Mouse (Mus musculus) adrenal gland, postnatal 10 days (tissue): ENCODE results near the gene Prr5. TPM values are rescaled to one million over a fixed set of nuclear protein-coding genes. Genes with fewer than 3 reads are reported as not detected.
"Not testable (repeated sequence)": the region's sequence is repeated elsewhere in the genome, so short reads cannot be mapped to it uniquely, and the experiment has no call there.

Experiments used
- DNase-seq: peaks from one replicate; pipeline ENCODE4 v3.0.0; 2021; ENCODE audit warnings: mixed read lengths
- total RNA-seq, 2 experiments: library from RNA; stranded (reverse); gene quantifications; 2 replicates each; pipeline ENCODE4 v1.2.3; 2021

The Prr5 gene
- total RNA-seq, 2 experiments from 2014 or later: 11.4 to 12.1 TPM

GRCm38 (mm10) chr15:84714730-84715129 lies 45.3 kb downstream of the Prr5 start:
- DNase-seq: peak; percentile 81

DNA sequence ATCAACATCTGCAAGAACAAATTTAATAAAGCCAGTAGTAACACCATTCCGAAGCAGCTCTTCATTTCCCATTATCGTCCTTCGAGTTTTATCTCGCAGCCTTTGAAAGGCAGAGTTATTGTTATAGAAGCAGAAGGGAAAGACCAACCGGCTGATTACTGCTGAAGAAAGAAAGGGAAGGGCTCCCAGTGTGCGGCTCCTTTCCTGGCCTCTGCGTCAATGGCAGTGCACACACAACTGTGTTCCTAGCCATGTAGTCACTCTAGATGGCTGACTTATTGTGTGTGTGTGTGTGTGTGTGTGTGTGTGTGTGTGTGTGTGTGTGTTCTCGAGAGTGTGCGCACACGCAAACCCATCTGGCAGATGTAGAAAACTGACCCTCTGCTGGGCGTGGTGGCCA lies 45.7 kb downstream of the Prr5 start:
- DNase-seq: no peak

DNA sequence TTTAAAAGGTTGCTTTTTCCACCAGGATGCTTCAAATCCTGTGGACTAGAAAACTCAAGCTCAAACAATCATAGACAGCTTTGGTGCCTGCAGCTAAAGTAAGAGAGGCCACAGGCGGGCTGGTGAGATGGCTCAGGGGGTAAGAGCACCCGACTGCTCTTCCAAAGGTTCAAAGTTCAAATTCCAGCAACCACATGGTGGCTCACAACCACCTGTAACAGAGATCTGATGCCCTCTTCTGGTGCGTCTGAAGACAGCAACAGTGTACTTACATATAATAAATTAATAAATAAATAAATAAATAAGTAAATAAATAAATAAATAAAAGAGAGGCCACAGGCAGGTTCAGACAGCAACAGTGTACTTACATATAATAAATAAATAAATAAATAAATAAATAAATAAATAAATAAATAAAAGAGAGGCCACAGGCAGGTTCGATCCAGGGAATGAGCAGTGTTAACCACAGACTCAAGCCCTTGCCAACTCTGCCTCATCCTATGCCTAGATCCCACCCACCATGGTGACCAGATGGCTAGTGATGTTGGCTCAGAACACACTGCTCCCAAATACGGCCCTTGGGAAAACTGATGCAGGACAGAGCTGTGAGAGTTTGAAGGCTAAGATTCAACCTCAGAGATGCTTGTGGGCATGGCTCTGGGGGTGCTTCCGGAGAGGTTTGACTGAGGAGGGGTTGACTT lies 48.3 kb downstream of the Prr5 start:
- not testable (repeated sequence) for DNase-seq

DNA sequence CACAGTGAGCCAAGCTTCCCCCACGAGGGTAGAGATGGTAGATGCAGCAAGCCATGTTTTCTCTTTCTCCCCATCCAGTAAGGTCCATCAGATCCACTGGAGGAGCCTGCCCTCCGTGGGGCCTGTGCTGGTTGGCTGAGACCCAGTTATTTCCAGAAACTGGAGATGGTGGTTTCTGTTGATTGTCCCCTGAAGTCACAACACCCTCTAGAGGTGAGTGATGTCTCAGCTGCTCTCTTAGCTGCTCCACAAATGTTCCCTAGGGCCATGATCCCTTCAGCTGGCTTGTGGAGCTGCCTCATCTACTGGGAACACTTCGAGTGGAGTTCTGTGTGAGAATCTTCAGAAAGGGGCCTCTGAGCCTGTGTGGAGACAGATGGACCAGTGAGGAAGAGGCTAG lies 49.4 kb downstream of the Prr5 start:
- DNase-seq: no peak

DNA sequence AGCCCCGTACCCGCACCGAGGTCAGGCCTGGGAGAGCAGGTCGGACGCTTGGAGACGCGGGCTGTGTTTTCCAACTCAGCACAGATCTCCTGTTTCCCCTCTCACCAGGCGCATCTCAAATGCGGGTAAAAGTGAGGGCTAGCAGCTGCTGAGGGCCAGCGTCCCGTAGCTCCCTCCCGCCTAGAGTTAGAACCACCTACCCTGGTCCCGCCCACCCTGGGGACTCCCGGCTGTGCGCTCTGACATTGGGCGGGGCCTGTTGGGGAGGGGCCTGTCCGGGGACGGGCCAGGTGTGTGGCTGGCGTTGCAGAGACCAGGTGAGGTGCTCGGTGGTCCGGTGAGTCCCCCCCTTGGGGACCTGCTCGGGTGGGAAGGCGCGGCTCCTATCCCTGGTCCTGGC lies 50.4 kb downstream of the Prr5 start, which contains the start of gene Arhgap8:
Gene Arhgap8, plus strand, starts transcription at position 262 of the 400 bp plus-strand sequence.
- peak; percentile 47 for DNase-seq

DNA sequence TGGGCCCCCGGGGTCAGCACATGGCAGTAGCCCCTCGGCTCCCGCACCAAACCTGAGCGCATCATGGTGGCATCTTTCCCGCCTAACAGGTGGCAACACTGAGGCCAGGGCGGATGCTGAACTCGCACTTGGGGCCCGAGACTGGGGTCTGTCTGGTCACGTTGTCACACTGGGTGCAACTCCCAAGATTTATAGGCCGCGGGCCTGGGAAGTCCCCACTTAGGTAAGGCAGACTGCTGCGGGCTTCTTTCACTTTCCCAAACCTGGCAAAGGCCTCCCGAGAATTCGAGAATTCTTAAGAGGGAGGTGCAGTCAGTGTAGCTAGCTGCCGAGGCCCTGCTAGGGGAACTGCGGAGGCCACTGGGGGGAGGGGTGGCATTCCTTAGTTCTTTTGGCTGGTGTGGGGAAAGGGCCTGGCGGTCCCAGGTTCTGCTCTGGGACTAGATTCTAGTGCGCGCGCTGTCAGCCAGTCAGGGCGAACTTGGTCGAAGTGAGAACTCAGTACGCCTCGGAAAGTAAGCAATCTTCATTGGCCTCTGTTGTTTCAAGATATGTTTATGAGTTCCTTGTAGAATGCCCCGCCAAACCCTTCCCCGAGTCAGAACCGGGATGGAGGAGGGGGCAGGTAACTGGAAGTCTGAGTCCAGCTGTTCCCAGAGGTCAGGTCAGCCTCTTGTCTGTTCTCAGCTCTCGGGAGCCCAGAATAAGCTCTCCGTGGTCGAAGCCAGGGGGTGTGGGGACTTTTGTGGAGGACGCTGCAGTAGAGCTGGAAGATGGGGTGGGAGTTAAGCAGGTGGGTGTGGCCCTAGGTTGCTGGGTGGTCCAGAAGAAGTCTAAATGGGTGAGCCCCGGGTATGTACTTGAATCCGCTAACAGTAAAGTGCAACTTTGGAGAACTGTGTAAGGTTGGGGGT lies 51.1 kb downstream of the Prr5 start:
- DNase-seq: peak; percentile 43

GRCm38 (mm10) chr15:84723656-84724055 lies 54.2 kb downstream of the Prr5 start:
- not testable (repeated sequence) for DNase-seq

DNA sequence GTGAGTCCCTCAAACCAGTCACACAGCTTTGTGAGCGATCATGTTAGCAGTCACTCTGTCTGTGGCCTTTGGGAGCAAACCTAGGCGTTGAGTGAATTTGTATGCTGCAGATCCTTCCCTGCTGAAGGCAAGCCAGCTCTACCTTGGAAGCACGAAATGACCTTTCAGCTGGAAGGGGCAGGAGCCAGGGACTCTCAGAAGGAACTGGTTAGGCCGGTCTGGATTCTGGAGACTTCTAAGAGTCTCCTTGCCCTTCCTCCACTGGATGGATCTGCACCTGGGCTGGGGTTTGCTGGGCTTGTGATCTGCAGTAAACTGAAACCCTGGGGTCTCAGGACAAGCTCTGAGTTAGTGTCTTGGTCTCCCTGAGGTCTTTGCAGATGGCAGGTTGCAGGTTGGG lies 54.8 kb downstream of the Prr5 start:
- DNase-seq: no peak

GRCm38 (mm10) chr15:84729685-84730084 lies 60.3 kb downstream of the Prr5 start:
- peak; percentile 70 for DNase-seq

GRCm38 (mm10) chr15:84730893-84731292 lies 61.5 kb downstream of the Prr5 start:
- DNase-seq: no peak

DNA sequence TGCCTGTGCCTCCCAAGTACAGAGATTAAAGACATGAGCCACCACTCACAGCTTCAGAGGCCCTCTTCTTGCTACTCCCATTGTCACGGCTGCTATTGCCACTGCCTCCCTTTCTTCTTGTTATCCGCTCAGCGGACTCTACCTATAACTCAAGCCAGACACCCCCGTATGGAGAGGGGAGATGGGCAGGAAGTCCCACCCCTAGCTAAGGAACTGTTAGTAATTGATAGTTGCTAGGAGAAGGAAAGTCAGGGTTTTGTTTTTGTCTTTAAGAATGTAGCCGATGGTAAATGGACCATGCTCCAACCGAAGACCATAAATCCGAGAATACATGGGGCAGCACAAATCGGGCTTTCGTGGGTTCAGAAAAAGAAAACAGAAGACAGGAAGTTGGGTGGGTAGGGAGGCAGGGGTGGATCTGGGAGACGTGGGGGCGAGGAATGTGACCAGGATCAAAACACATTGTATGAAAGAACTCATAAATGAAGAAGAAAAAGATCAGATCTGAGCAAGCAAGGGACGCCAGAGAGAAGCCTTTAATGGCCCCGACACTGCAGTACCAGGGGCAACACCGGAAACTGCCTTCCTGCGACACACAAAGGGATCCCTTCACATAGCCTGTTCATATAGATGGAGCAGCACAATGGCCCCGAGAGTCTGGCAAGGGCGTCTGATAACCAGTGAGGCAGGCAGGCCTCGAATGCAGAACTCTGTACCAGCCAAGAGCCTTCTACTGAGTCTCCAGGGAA lies 62.4 kb downstream of the Prr5 start:
- DNase-seq: no peak

DNA sequence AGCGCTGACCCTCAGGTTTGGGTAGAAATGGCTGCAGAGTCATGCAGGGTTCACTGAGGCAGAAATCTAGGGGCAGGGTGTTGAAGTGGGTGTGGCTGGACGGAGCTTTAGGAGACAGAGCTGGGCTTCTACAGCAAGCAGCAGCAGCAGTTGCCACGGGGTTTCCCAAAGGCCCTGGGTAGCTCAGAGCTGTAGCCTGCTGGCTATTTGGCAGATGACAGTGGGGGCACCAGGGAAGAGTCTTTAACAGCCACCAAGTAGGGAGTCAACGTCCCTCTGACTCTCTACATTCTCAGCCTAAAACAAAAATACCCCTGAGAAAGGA lies 63.0 kb downstream of the Prr5 start:
- DNase-seq: no peak

- no peak for DNase-seq
Measured at GRCm38 (mm10) chr15:84736346-84736993, 67.0 kb downstream of the Prr5 start.

- no peak for DNase-seq
Measured at GRCm38 (mm10) chr15:84736994-84737346, 67.5 kb downstream of the Prr5 start.

- DNase-seq: no peak
Measured at GRCm38 (mm10) chr15:84738246-84738645, 68.8 kb downstream of the Prr5 start.

DNA sequence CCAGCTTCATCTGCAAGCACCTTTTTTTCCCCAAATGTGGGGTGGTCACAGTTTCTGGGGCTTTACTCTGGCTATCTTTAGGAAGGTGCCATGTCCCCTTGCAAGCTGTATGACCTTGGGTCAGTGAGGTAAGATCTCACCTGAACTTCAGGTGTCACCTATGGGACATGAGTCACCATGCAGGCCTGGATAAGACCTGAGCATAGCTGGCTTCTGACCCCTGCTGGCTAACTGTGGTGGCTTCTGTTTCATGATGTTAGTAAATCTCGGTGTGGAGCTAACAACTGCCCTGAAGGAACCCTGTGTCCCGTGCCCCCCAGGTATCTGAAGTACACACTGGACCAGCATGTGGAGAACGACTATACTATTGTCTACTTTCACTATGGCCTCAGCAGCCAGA lies 72.2 kb downstream of the Prr5 start:
- DNase-seq: no peak

- no peak for DNase-seq
Measured at GRCm38 (mm10) chr15:84743347-84743746, 73.9 kb downstream of the Prr5 start.

DNA sequence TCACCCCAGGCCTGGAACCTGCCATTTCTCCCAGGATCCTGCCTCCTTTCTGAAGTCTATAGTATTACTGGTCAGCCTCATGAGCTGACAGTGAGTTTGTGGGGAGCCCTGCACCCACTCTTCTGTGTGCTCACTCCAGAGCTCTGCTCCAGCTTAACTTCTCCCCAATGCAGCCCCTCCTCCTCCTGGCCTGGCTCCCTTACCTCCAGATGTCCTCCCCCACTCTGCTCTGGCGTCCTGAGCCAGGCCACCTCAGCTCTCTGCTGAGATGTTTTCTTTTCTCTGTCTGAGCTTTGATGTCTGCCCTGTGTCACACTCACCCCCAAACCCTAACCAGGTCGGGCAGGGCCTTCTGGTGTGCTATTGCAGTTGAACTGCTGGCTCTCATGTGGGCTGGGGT lies 74.9 kb downstream of the Prr5 start:
- no peak for DNase-seq

GRCm38 (mm10) chr15:84745831-84746230 lies 76.4 kb downstream of the Prr5 start:
- DNase-seq: no peak
